Mouse (Mus musculus): ENCODE measurements around the gene Tbc1d8. TPM values are rescaled to one million over a fixed set of nuclear protein-coding genes. Genes with fewer than 3 reads are reported as not detected.

The Tbc1d8 gene
- total and polyA plus RNA-seq, 3 experiments, result 0.16 to 1.4 (median 0.81) TPM

GRCm38 (mm10) chr1:39378540-39378939 lies 100.0 kb downstream of the Tbc1d8 start:
- TF ChIP-seq ZKSCAN1 (IDR thresholded peaks at IDR 0.05; ENCODE audit: borderline replicate concordance, low read depth, low read length) (no peak), JUND (conservative IDR thresholded peaks at IDR 0.05; ENCODE audit: low read depth, low read length) (no peak), BHLHE40 (IDR thresholded peaks at IDR 0.05; ENCODE audit: low read depth, low read length) (no peak), MEF2A (IDR thresholded peaks at IDR 0.05; ENCODE audit: borderline replicate concordance, low read depth, low read length) (no peak), USF2 (conservative IDR thresholded peaks at IDR 0.05; ENCODE audit: low read depth, low read length) (no peak), MAX (IDR thresholded peaks at IDR 0.05; ENCODE audit: low read length) (no peak), HCFC1 (IDR thresholded peaks at IDR 0.05; ENCODE audit: low read depth, low read length) (no peak), GABPA (IDR thresholded peaks at IDR 0.05; ENCODE audit: insufficient replicate concordance, low read depth, low read length) (no peak), JUN (IDR thresholded peaks at IDR 0.05; ENCODE audit: insufficient read depth, low read depth, low read length) (no peak), SIN3A (IDR thresholded peaks at IDR 0.05; ENCODE audit: low read length) (no peak), E2F4 (IDR thresholded peaks at IDR 0.05; ENCODE audit: insufficient replicate concordance, low read depth, low read length) (no peak), TBP (conservative IDR thresholded peaks at IDR 0.05; ENCODE audit: low read depth, low read length) (no peak), NRF1 (IDR thresholded peaks at IDR 0.05; ENCODE audit: low read depth, low read length) (no peak), CHD2 (IDR thresholded peaks at IDR 0.05; ENCODE audit: low read length) (no peak), RCOR1 (conservative IDR thresholded peaks at IDR 0.05; ENCODE audit: low read depth, low read length) (no peak), TCF12 (IDR thresholded peaks at IDR 0.05; ENCODE audit: low read depth, low read length) (no peak)
- Histone ChIP-seq H3K79me2 (replicated peaks; ENCODE audit: control insufficient read depth, extremely low read depth, insufficient read depth, poor library complexity, severe bottlenecking) (no peaks in the 10 kb centered on the region), H3K9me3 (replicated peaks; ENCODE audit: low read length) (no peaks in the 10 kb centered on the region), H3K4me1 (ENCODE audit: control insufficient read depth in 1 of 2, insufficient read depth in 2 of 2) (peaks cover 0 to 7% of the 10 kb centered on the region in 2 experiments; a peak in 2 of 4 replicates), H3K4me3 (replicated peaks in 1 of 3; ENCODE audit: low read depth in 2 of 3, low read length in 2 of 3, poor library complexity in 1 of 3) (no peak overlapping the region), H3K9ac (ENCODE audit: insufficient read depth, low read depth) (no peak overlapping the region), H3K36me3 (replicated peaks in 1 of 2; ENCODE audit: control insufficient read depth in 1 of 2, insufficient read depth in 1 of 2, low read length in 1 of 2) (peaks cover 5 to 28% of the 10 kb centered on the region in 2 experiments), H3K27me3 (replicated peaks) (no peaks in the 10 kb centered on the region), H3K4me2 (ENCODE audit: insufficient read depth, low read depth, poor library complexity, severe bottlenecking) (no peak overlapping the region), H3K27ac (ENCODE audit: insufficient read depth, low read depth) (no peak overlapping the region)
- dilution Hi-C loops (cut with MboI; ENCODE audit: extremely low pct_ligation_motif_present, extremely low pct_unique_long_range_greater_than_20kb, low sequenced_read_pairs), result no loop called here
- no peak for DNase-seq (ENCODE audit: extremely low read depth)
- in situ Hi-C loops (cut with MboI; ENCODE audit: low pct_ligation_motif_present, low pct_unique_long_range_greater_than_20kb, low sequenced_read_pairs), result no loop called here

GRCm38 (mm10) chr1:39376726-39377240 lies 101.8 kb downstream of the Tbc1d8 start:
- in situ Hi-C loops (cut with MboI; ENCODE audit: low pct_ligation_motif_present, low pct_unique_long_range_greater_than_20kb, low sequenced_read_pairs) (no loop called here), dilution Hi-C loops (cut with MboI; ENCODE audit: extremely low pct_ligation_motif_present, extremely low pct_unique_long_range_greater_than_20kb, low sequenced_read_pairs) (no loop called here)
- Histone ChIP-seq H3K4me3 (replicated peaks in 1 of 3; ENCODE audit: low read depth in 2 of 3, low read length in 2 of 3, poor library complexity in 1 of 3) (no peak overlapping the region), H3K27me3 (replicated peaks) (no peaks in the 10 kb centered on the region), H3K36me3 (replicated peaks in 1 of 2; ENCODE audit: control insufficient read depth in 1 of 2, insufficient read depth in 1 of 2, low read length in 1 of 2) (peaks cover 21 to 46% of the 10 kb centered on the region in 2 experiments), H3K9ac (ENCODE audit: insufficient read depth, low read depth) (no peak overlapping the region), H3K4me1 (ENCODE audit: control insufficient read depth in 1 of 2, insufficient read depth in 2 of 2) (peaks cover 0 to 7% of the 10 kb centered on the region in 2 experiments; a peak in 2 of 4 replicates), H3K27ac (ENCODE audit: insufficient read depth, low read depth) (no peak overlapping the region), H3K79me2 (replicated peaks; ENCODE audit: control insufficient read depth, extremely low read depth, insufficient read depth, poor library complexity, severe bottlenecking) (no peaks in the 10 kb centered on the region), H3K9me3 (replicated peaks; ENCODE audit: low read length) (no peaks in the 10 kb centered on the region), H3K4me2 (ENCODE audit: insufficient read depth, low read depth, poor library complexity, severe bottlenecking) (no peak overlapping the region)
- no peak for DNase-seq (ENCODE audit: extremely low read depth)
- TF ChIP-seq PAX5 (IDR thresholded peaks at IDR 0.05; ENCODE audit: low read length) (no peak), CHD1 (IDR thresholded peaks at IDR 0.05; ENCODE audit: low read depth, low read length) (no peak), EP300 (IDR thresholded peaks at IDR 0.05; ENCODE audit: low read length) (no peak), MAZ (IDR thresholded peaks at IDR 0.05; ENCODE audit: low read depth, low read length) (no peak), ZC3H11A (IDR thresholded peaks at IDR 0.05; ENCODE audit: low read depth, low read length) (no peak), NELFE (IDR thresholded peaks at IDR 0.05; ENCODE audit: low read depth, low read length) (no peak), POLR2AphosphoS2 (IDR thresholded peaks at IDR 0.05; ENCODE audit: low read depth, low read length) (no peak), GABPA (IDR thresholded peaks at IDR 0.05; ENCODE audit: insufficient replicate concordance, low read depth, low read length) (no peak), ZKSCAN1 (IDR thresholded peaks at IDR 0.05; ENCODE audit: borderline replicate concordance, low read depth, low read length) (no peak)

Data from CH12.LX (cell line).